Comparison of ENCODE assay signal across 22 mouse cellular contexts in genomic region chr8:55028371-55028770, GRCm38 (mm10).
A peak's percentile ranks its signal among the peaks of the same experiment; 100 is the strongest.
DNase-seq lines count a peak whose midpoint lies in the region; ATAC-seq and TF ChIP-seq lines count a peak whose summit lies in the region.
"Had no signal": no experiment of that assay in that cellular context is flagged by ENCODE, and none has a peak within 500 bp of the region (broad histone marks: within the 10 kb centered on the region; RNA-seq: fewer than 3 reads in every experiment).

No protein-coding gene starts in this region.

- H3K27me3 ChIP-seq in limb, embryonic 12.5 days: no peaks in the 10 kb centered on the region
- H3K27me3 ChIP-seq in limb, embryonic 10.5 days (ENCODE audit: low read depth, poor library complexity, severe bottlenecking): no peaks in the 10 kb centered on the region
- H3K27me3 ChIP-seq in limb, embryonic 13.5 days: no peaks in the 10 kb centered on the region
- no peaks in the 10 kb centered on the region for H3K27me3 ChIP-seq in limb, embryonic 14.5 days (ENCODE audit: control insufficient read depth, insufficient read depth, low read length)
- H3K27me3 ChIP-seq in midbrain, postnatal 0 days (ENCODE audit: insufficient read depth, low read length): no peaks in the 10 kb centered on the region
- H3K27me3 ChIP-seq: CH12.LX had no signal

- no peak for TF ChIP-seq POLR2A in limb, embryonic 14.5 days (IDR thresholded peaks at IDR 0.05; ENCODE audit: borderline replicate concordance, extremely low read depth, insufficient read depth, insufficient read length)

- H3K27ac ChIP-seq in layer of hippocampus, adult 2 months: peak overlapping the region; percentile 61; the same call in 1 of the 2 replicates
- H3K27ac ChIP-seq in limb, embryonic 12.5 days: no peak overlapping the region
- no peak overlapping the region for H3K27ac ChIP-seq in limb, embryonic 10.5 days
- no peak overlapping the region for H3K27ac ChIP-seq in limb, embryonic 13.5 days
- H3K27ac ChIP-seq in limb, embryonic 14.5 days (replicated peaks; ENCODE audit: low read depth, low read length): no peak overlapping the region
- H3K27ac ChIP-seq in midbrain, postnatal 0 days (ENCODE audit: low read depth, low read length): no peak overlapping the region

- no peaks in the 10 kb centered on the region for H3K36me3 ChIP-seq in limb, embryonic 12.5 days
- no peaks in the 10 kb centered on the region for H3K36me3 ChIP-seq in limb, embryonic 10.5 days
- H3K36me3 ChIP-seq in limb, embryonic 13.5 days: no peaks in the 10 kb centered on the region
- H3K36me3 ChIP-seq in limb, embryonic 14.5 days (ENCODE audit: control insufficient read depth, insufficient read depth, low read length): no peaks in the 10 kb centered on the region
- H3K36me3 ChIP-seq in midbrain, postnatal 0 days (ENCODE audit: insufficient read depth, low read length): no peaks in the 10 kb centered on the region
- H3K36me3 ChIP-seq: G1E had no signal

- no peaks in the 10 kb centered on the region for H3K9me3 ChIP-seq in limb, embryonic 12.5 days
- no peaks in the 10 kb centered on the region for H3K9me3 ChIP-seq in limb, embryonic 10.5 days (replicated peaks)
- no peaks in the 10 kb centered on the region for H3K9me3 ChIP-seq in limb, embryonic 13.5 days
- no peaks in the 10 kb centered on the region for H3K9me3 ChIP-seq in limb, embryonic 14.5 days (ENCODE audit: control insufficient read depth, low read length)
- no peaks in the 10 kb centered on the region for H3K9me3 ChIP-seq in midbrain, postnatal 0 days (ENCODE audit: low read length)
- H3K9me3 ChIP-seq: G1E had no signal

- no peak for DNase-seq in layer of hippocampus, adult 2 months (ENCODE audit: low spot score in 2 of 2)
- DNase-seq in layer of hippocampus, postnatal 10 days (ENCODE audit: low spot score in 2 of 2): no peak
- no peak for DNase-seq in limb, embryonic 10.5 days (ENCODE audit: low spot score)
- DNase-seq in limb, embryonic 14.5 days (ENCODE audit: low spot score): no peak
- DNase-seq in midbrain, postnatal 0 days (ENCODE audit: low spot score): no peak
- DNase-seq: adrenal gland, adult 2 months; adrenal gland, adult 8-10 months; adrenal gland, postnatal 10 days; adrenal gland, postnatal 14 days; adrenal gland, postnatal 25 days; adrenal gland, postnatal 36 days; B cell, adult 2 months; cerebellum, adult 11 months; cerebellum, adult 11-12 months had no signal

- WGBS in limb, embryonic 12.5 days: 51% methylated on average over 2 of the region's 2 CpGs
- 99% methylated on average over 2 of the region's 2 CpGs for WGBS in limb, embryonic 10.5 days
- 32% methylated on average over 2 of the region's 2 CpGs for WGBS in limb, embryonic 13.5 days
- 41% methylated on average over 2 of the region's 2 CpGs for WGBS in limb, embryonic 14.5 days
- 93% methylated on average over 2 of the region's 2 CpGs for WGBS in midbrain, postnatal 0 days

- H3K4me3 ChIP-seq in layer of hippocampus, adult 2 months: no peak overlapping the region
- H3K4me3 ChIP-seq in limb, embryonic 12.5 days (replicated peaks): no peak overlapping the region
- no peak overlapping the region for H3K4me3 ChIP-seq in limb, embryonic 10.5 days
- no peak overlapping the region for H3K4me3 ChIP-seq in limb, embryonic 13.5 days
- H3K4me3 ChIP-seq in limb, embryonic 14.5 days (replicated peaks; ENCODE audit: low read length): no peak overlapping the region
- no peak overlapping the region for H3K4me3 ChIP-seq in midbrain, postnatal 0 days (ENCODE audit: low read depth, low read length)

- H3K4me1 ChIP-seq in limb, embryonic 12.5 days (replicated peaks): peaks cover 3% of the 10 kb centered on the region; the same call in 1 of the 2 replicates
- no peaks in the 10 kb centered on the region for H3K4me1 ChIP-seq in limb, embryonic 10.5 days
- no peaks in the 10 kb centered on the region for H3K4me1 ChIP-seq in limb, embryonic 13.5 days
- no peaks in the 10 kb centered on the region for H3K4me1 ChIP-seq in limb, embryonic 14.5 days (ENCODE audit: control insufficient read depth, insufficient read depth, low read length)
- peaks cover 3% of the 10 kb centered on the region; the same call in 1 of the 2 replicates for H3K4me1 ChIP-seq in midbrain, postnatal 0 days (ENCODE audit: insufficient read depth, low read length)

- H3K4me2 ChIP-seq in limb, embryonic 12.5 days: no peak overlapping the region
- no peak overlapping the region for H3K4me2 ChIP-seq in limb, embryonic 13.5 days (replicated peaks)
- no peak overlapping the region for H3K4me2 ChIP-seq in limb, embryonic 14.5 days (replicated peaks; ENCODE audit: low read depth, low read length, severe bottlenecking)
- H3K4me2 ChIP-seq in midbrain, postnatal 0 days (ENCODE audit: low read depth, low read length, poor library complexity, severe bottlenecking): no peak overlapping the region

- ATAC-seq in limb, embryonic 12.5 days (ENCODE audit: insufficient number of reproducible peaks, insufficient read depth, low FRiP score, low TSS enrichment, low read depth): peak; percentile 56
- ATAC-seq in limb, embryonic 13.5 days (ENCODE audit: low FRiP score, low read depth): peak; percentile 59; the same call in 1 of the 2 replicates
- 0 out of 2 replicates have a peak, but pooled peaks have one; percentile 41 for ATAC-seq in limb, embryonic 14.5 days (ENCODE audit: low FRiP score, low read depth)
- ATAC-seq in erythroblast, adult 5-6 weeks (replicated peaks; ENCODE audit: low FRiP score, poor library complexity, severe bottlenecking): no peak
- ATAC-seq in midbrain, postnatal 0 days (ENCODE audit: low FRiP score): no peak
- ATAC-seq: activated CD4-positive, CD25-positive, alpha-beta regulatory T cell, adult 4 months; CD4-positive, CD25-positive, alpha-beta regulatory T cell, adult 4 months; Patski had no signal

- no peak for TF ChIP-seq CTCF in layer of hippocampus, adult 2 months (conservative IDR thresholded peaks at IDR 0.05)
- no peak for TF ChIP-seq CTCF in midbrain, postnatal 0 days (IDR thresholded peaks at IDR 0.05)

- no peak overlapping the region for H3K9ac ChIP-seq in limb, embryonic 12.5 days (replicated peaks)
- no peak overlapping the region for H3K9ac ChIP-seq in limb, embryonic 13.5 days
- no peak overlapping the region for H3K9ac ChIP-seq in limb, embryonic 14.5 days (ENCODE audit: low read depth, low read length, severe bottlenecking)
- H3K9ac ChIP-seq in midbrain, postnatal 0 days (replicated peaks; ENCODE audit: low read length, poor library complexity, severe bottlenecking): no peak overlapping the region

Comparison
In these comparisons a context has a peak if more than half of its experiments do, and no peak if none do; other contexts are left out.
1. ATAC-seq: peak in limb, embryonic 12.5 days (single experiment), limb, embryonic 13.5 days (single experiment) and limb, embryonic 14.5 days (single experiment); none in erythroblast, adult 5-6 weeks (single experiment) and midbrain, postnatal 0 days (single experiment).